Mouse (Mus musculus): ENCODE data around the gene Kdm7a. TPM values are rescaled to one million over a fixed set of nuclear protein-coding genes. Genes with fewer than 3 reads are reported as not detected.

The Kdm7a gene
- polyA plus RNA-seq, 1 experiment from 2014 or later = 7.8 TPM

GRCm38 (mm10) chr6:39118456-39118881 lies 88.1 kb downstream of the Kdm7a start:
- peaks cover 5% of the 10 kb centered on the region for H3K9me3 ChIP-seq
- H3K36me3 ChIP-seq = no peaks in the 10 kb centered on the region
- WGBS = 9% methylated on average over 47 of the region's 49 CpGs
- peak overlapping the region; percentile 69 for H3K4me2 ChIP-seq (replicated peaks)
- peaks cover 62% of the 10 kb centered on the region for H3K27me3 ChIP-seq
- peak; percentile 30; the same call in 1 of the 2 replicates for ATAC-seq (ENCODE audit: low FRiP score, low read depth)
- H3K4me3 ChIP-seq = peak overlapping the region; percentile 84
- H3K9ac ChIP-seq = peak overlapping the region; percentile 86
- H3K4me1 ChIP-seq = no peaks in the 10 kb centered on the region
- no peak overlapping the region for H3K27ac ChIP-seq

GRCm38 (mm10) chr6:39117584-39118455 lies 88.8 kb downstream of the Kdm7a start, which contains the start of gene Parp12:
Gene Parp12, minus strand, starts transcription at chr6:39118349.
- H3K4me3 ChIP-seq = peak within 1 kb of the TSS; percentile 84
- 2% methylated on average over 99 of the region's 101 CpGs for WGBS
- ATAC-seq (ENCODE audit: low FRiP score, low read depth) = peak; percentile 83
- peak within 1 kb of the TSS; percentile 39; the same call in 1 of the 2 replicates for H3K27ac ChIP-seq
- H3K27me3 ChIP-seq = peaks cover 62% of the 10 kb centered on the region
- no peaks in the 10 kb centered on the region for H3K36me3 ChIP-seq
- H3K9me3 ChIP-seq = peaks cover 5% of the 10 kb centered on the region
- H3K9ac ChIP-seq = peak within 1 kb of the TSS; percentile 86
- no peaks in the 10 kb centered on the region for H3K4me1 ChIP-seq
- H3K4me2 ChIP-seq (replicated peaks) = peak within 1 kb of the TSS; percentile 69

DNA sequence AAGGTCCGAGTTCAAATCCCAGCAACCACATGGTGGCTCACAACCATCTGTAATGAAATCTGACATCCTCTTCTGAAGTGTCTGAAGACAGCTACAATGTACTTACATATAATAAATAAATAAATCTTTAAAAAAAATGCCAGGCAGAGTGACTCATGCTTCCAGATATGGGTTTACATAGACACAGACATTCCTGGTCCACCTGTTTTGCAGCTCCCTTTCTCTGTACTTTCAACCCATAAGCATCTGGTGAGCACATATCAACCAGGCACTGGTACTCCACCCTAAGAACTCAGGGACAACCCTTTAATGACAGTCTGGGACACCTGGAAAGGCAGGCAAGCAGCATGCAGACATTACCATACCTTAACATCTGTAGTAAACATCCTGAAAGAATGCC lies 91.2 kb downstream of the Kdm7a start:
- peaks cover 62% of the 10 kb centered on the region for H3K27me3 ChIP-seq
- WGBS = 81% methylated on average over 1 of the region's 1 CpGs

DNA sequence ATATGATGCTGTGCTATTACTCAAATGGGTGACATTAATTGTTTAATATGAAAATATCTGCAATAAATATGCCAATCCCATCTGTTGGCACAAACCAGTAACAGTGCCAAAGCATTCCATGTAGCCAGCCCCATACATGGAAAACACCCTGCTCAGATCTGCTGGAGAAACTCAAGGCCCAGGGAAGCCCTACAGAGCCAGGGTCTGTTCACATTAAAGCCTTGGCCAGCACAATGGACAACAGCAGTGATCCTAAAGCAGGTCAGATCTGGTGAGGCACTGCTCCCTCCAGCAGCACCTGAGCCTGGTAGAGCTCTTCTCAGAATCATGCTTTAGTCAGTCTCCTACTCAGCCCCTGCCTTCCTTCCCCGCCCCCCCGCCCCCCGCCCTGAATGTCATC lies 93.4 kb downstream of the Kdm7a start:
- Histone ChIP-seq H3K9me3 (no peaks in the 10 kb centered on the region), H3K4me3 (no peak overlapping the region), H3K27me3 (peaks cover 41% of the 10 kb centered on the region), H3K4me1 (no peaks in the 10 kb centered on the region), H3K9ac (no peak overlapping the region), H3K4me2 (replicated peaks) (no peak overlapping the region), H3K27ac (no peak overlapping the region), H3K36me3 (no peaks in the 10 kb centered on the region)
- 86% methylated on average over 3 of the region's 3 CpGs for WGBS
- ATAC-seq (ENCODE audit: low FRiP score, low read depth) = no peak

More for the DNA sequence above, 91.2 kb downstream of the Kdm7a start:
- H3K4me3 ChIP-seq = no peak overlapping the region
- H3K36me3 ChIP-seq = no peaks in the 10 kb centered on the region
- H3K4me2 ChIP-seq (replicated peaks) = no peak overlapping the region
- no peak overlapping the region for H3K9ac ChIP-seq
- no peak for ATAC-seq (ENCODE audit: low FRiP score, low read depth)
- H3K27ac ChIP-seq = no peak overlapping the region
- H3K9me3 ChIP-seq = peaks cover 5% of the 10 kb centered on the region
- H3K4me1 ChIP-seq = no peaks in the 10 kb centered on the region

DNA sequence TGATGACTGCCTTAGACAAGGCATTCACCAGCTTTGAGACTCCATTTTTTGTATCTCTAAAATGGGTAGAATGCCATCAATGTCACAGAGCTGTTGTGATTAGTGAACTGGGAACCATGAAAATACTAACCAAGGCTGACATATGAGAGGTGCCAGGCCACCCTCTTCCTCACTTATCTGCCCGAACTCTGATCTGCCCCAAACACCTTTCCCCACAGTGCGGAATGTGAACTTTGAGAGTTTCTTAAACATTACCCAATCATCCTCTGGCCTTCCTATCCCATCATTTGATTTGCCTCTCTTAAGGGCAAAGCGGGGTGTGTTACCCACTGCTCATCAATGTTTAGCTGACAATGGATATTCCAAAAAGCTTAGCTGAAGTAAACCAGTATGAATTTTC lies 93.9 kb downstream of the Kdm7a start:
- H3K36me3 ChIP-seq = no peaks in the 10 kb centered on the region
- H3K9me3 ChIP-seq = no peaks in the 10 kb centered on the region
- ATAC-seq (ENCODE audit: low FRiP score, low read depth) = no peak
- H3K27ac ChIP-seq = no peak overlapping the region
- H3K9ac ChIP-seq = no peak overlapping the region
- H3K27me3 ChIP-seq = peaks cover 37% of the 10 kb centered on the region
- no peaks in the 10 kb centered on the region for H3K4me1 ChIP-seq
- 94% methylated on average over 3 of the region's 3 CpGs for WGBS
- H3K4me3 ChIP-seq = no peak overlapping the region
- H3K4me2 ChIP-seq (replicated peaks) = no peak overlapping the region

DNA sequence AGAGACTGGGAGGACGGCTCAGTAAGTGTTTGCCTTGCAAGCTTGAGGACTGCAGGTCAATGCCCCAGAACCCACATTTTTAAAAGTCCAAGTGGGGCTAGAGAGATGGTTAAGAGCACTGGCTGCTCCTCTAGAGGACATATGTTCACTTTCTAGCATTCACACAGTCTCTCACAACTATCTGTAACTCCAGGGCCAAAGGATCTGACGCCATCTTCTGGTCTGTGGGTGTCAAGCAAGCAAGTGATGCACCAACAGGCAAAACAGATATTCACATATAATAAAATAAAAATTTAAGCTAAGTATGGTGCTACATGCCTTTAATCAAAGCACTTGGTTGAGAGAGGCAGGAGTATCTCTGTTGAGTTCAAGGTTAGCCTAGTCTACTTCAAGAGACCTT lies 99.8 kb downstream of the Kdm7a start:
- H3K4me2 ChIP-seq (replicated peaks) = no peak overlapping the region
- ATAC-seq (ENCODE audit: low FRiP score, low read depth) = no peak
- no peaks in the 10 kb centered on the region for H3K9me3 ChIP-seq
- no peak overlapping the region for H3K9ac ChIP-seq
- no peaks in the 10 kb centered on the region; the same call in 1 of the 2 replicates for H3K36me3 ChIP-seq
- no peak overlapping the region for H3K27ac ChIP-seq
- H3K4me3 ChIP-seq = no peak overlapping the region
- 67% methylated on average over 2 of the region's 2 CpGs for WGBS
- H3K27me3 ChIP-seq = no peaks in the 10 kb centered on the region
- H3K4me1 ChIP-seq = no peaks in the 10 kb centered on the region

DNA sequence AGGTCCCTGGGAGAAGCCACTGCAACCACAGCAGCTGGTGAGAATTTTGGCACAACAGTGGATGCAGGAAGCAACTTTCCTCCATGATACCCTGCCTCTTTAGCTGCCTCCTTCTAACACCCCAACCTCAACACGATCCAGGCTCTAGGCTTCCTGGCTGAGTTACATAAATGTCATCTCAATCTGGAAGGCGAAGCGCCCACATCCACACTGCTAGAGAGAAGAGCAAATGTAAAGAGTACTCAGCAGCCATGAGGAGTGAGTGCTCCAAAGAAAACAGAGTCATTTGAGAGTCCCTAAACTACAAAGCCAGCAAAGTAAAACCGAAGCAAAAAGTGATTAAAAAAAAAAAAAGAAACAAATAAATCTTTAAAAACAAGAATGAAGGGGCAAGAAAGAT lies 102.0 kb downstream of the Kdm7a start:
- Histone ChIP-seq H3K9me3 (no peaks in the 10 kb centered on the region), H3K27ac (no peak overlapping the region), H3K4me3 (no peak overlapping the region), H3K27me3 (no peaks in the 10 kb centered on the region), H3K9ac (no peak overlapping the region), H3K36me3 (no peaks in the 10 kb centered on the region; the same call in 1 of the 2 replicates), H3K4me1 (no peaks in the 10 kb centered on the region), H3K4me2 (replicated peaks) (no peak overlapping the region)
- 82% methylated on average over 4 of the region's 4 CpGs for WGBS
- no peak for ATAC-seq (ENCODE audit: low FRiP score, low read depth)

Other genes with a start within 250 kb of the Kdm7a start
- 7.7 and 8.5 TPM in 2 replicates for gene Parp12, start 88.4 kb downstream of the Kdm7a start, polyA plus RNA-seq (2015; fragmentation: Nextera tagmentation; extraction: Ambion mirVana)
- gene Slc37a3, start 170.9 kb upstream of the Kdm7a start, polyA plus RNA-seq (2015; fragmentation: Nextera tagmentation; extraction: Ambion mirVana) = 67.7 and 68.3 TPM in 2 replicates
- 0.47 and 0.63 TPM in 2 replicates for gene Rab19, start 174.4 kb upstream of the Kdm7a start, polyA plus RNA-seq (2015; fragmentation: Nextera tagmentation; extraction: Ambion mirVana)
- 46.2 and 47.9 TPM in 2 replicates for gene Mkrn1, start 213.7 kb upstream of the Kdm7a start, polyA plus RNA-seq (2015; fragmentation: Nextera tagmentation; extraction: Ambion mirVana)

Measured in limb, embryonic 13.5 days (tissue).